Mouse (Mus musculus) spleen, adult 2 months (tissue): ENCODE data around the gene Ptprr.

Experiments used
- CTCF ChIP-seq: fragments of 200-500 bp; IDR thresholded peaks from 2 replicates; pipeline ENCODE4 v1.5.1; 2011; ENCODE audit warnings: mild to moderate bottlenecking, inconsistent platforms; ENCODE audit not compliant: insufficient read depth, insufficient read length, insufficient replicate concordance; ENCODE audit errors: extremely low read depth
- POLR2A ChIP-seq: fragments of 200-500 bp; IDR thresholded peaks from 2 replicates; pipeline ENCODE4 v1.6.1; 2011; ENCODE audit warnings: low read depth, low read length, inconsistent platforms

- TF ChIP-seq CTCF = no peak
- no peak for TF ChIP-seq POLR2A
Measured at GRCm38 (mm10) chr10:116199035-116199434, 181.0 kb downstream of the Ptprr start.
